Mouse (Mus musculus): ENCODE results near the gene Chd6. TPM values are rescaled to one million over a fixed set of nuclear protein-coding genes. Genes with fewer than 3 reads are reported as not detected.
"Not testable (repeated sequence)": the region's sequence is repeated elsewhere in the genome, so short reads cannot be mapped to it uniquely, and the experiment has no call there.

Chd6 gene
- polyA plus RNA-seq, 1 experiment from 2014 or later, result 20.8 TPM

DNA sequence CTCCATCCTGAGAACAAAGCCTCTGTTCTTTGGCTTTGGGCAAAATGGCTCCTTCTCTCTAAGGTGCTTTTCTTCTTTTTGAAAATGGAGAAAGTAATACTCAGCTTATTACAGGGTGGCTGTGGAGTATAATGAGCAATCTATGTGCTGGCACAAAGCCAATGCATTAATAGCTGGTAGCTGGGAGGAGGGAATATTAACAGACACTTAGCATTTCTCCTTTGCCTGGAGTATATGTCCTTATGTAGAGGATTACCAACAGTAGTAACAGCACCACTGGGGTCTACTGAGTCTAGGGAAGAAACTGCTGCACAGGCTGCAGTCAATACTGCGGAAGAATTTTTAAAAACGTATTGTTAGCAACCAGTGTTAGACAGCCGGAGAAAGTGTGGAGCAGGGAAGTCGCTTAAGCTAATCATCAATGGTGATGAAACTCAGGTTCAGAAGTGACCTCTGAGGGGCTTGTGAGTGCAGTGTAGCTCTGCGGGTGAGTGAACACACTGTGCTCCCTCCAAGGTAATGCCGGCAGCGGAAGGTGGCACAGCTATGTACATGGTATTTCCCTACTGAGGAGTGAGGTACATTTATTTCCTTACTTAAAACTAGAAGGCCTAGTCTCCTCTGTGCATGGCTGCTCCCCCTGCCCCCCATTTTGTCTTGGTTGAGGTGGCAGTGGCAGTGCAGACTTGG, 136.6 kb downstream of the Chd6 start:
- no peak for ATAC-seq
- no peak overlapping the region for H3K4me2 ChIP-seq (replicated peaks)
- no peaks in the 10 kb centered on the region for H3K27me3 ChIP-seq (replicated peaks)
- no peak overlapping the region for H3K27ac ChIP-seq
- H3K9ac ChIP-seq, result no peak overlapping the region
- H3K36me3 ChIP-seq, result peaks cover 14% of the 10 kb centered on the region
- H3K9me3 ChIP-seq, result no peaks in the 10 kb centered on the region
- H3K4me1 ChIP-seq (replicated peaks), result no peaks in the 10 kb centered on the region
- H3K4me3 ChIP-seq (replicated peaks), result no peak overlapping the region
- 95% methylated on average over 7 of the region's 7 CpGs for WGBS

DNA sequence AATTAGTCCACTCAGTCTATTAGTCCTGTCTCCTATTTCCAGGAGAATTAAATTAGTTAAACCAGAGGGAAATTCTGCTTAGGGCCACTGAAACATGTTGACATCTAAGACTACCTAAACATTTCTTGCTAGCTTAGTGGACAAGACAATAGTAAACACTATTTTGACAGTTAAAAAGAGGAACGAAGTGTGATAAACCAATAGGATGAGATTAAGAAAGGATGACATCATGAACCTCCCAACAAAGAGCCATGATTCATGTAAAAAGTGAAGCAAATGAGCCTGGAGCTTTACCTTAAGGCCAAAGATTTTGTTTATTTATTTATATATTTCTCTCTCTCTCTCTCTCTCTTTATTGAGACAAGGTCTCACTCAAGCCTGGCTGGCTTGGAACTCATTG, 146.7 kb downstream of the Chd6 start:
- Histone ChIP-seq H3K27me3 (replicated peaks) (no peaks in the 10 kb centered on the region), H3K4me3 (replicated peaks) (no peak overlapping the region), H3K9me3 (no peaks in the 10 kb centered on the region), H3K9ac (no peak overlapping the region), H3K4me2 (replicated peaks) (no peak overlapping the region), H3K36me3 (peaks cover 21% of the 10 kb centered on the region), H3K4me1 (replicated peaks) (no peaks in the 10 kb centered on the region), H3K27ac (no peak overlapping the region)
- ATAC-seq, result no peak
- WGBS, result 97% methylated on average over 1 of the region's 1 CpGs

DNA sequence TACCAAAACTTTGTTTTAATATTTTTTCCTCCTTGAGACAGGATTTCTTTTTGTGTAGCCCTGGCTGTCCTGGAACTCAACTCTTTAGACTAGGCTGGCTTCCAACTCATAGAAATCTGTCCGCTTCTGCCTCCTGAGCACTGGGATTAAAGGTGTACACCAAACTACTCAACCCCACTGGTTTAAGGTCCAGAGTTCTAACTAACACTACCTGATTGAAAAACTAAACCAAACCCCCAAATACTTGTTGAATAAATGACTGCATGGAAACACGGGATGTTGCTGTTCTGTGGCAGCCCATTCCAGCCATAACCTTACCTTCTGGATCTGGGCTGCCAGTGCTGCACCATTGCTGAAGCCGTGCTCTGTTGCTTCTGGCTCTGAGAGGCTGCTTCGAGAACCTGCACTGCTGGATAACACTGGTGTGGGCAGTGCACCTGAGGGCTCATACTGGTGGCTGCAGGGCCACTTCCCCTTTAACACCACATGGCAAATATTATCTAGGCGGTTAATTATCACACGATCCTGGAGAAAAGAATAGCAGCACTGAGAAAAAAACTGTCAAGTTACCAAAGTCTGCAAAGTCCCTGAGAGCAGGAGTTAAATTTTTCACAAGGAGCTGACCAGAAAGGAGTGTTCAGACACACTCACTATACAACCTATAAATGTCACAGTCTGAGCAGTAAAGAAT, 147.8 kb downstream of the Chd6 start:
- no peak overlapping the region for H3K4me2 ChIP-seq (replicated peaks)
- peaks cover 16% of the 10 kb centered on the region for H3K36me3 ChIP-seq
- no peaks in the 10 kb centered on the region for H3K4me1 ChIP-seq (replicated peaks)
- H3K4me3 ChIP-seq (replicated peaks), result no peak overlapping the region
- H3K9ac ChIP-seq, result no peak overlapping the region
- no peaks in the 10 kb centered on the region for H3K27me3 ChIP-seq (replicated peaks)
- no peak overlapping the region for H3K27ac ChIP-seq
- no peak for ATAC-seq
- H3K9me3 ChIP-seq, result no peaks in the 10 kb centered on the region
- 84% methylated on average over 6 of the region's 6 CpGs for WGBS

DNA sequence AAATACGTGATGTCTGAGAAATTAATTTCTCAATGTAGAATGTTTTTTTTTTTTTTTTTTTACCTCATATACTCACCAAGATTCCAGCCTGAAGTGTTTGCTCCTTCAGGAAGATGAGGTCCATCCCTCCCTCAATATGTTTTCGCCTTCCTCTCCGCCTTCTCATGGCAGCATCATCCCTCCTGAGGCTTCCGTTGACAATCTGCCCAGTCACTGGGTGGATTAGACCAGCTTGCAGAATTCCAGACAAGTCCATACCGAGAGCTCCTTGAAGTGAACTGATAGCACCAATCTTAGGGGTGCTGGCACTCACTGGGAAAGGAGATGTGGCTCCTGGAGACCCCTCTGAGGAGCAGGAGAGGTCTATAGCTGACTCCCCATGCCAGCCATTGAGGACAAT, 149.0 kb downstream of the Chd6 start:
- Histone ChIP-seq H3K9me3 (no peaks in the 10 kb centered on the region), H3K4me2 (replicated peaks) (no peak overlapping the region), H3K4me3 (replicated peaks) (no peak overlapping the region), H3K36me3 (peaks cover 7% of the 10 kb centered on the region), H3K4me1 (replicated peaks) (no peaks in the 10 kb centered on the region), H3K27ac (no peak overlapping the region), H3K27me3 (replicated peaks) (no peaks in the 10 kb centered on the region), H3K9ac (no peak overlapping the region)
- WGBS, result 94% methylated on average over 5 of the region's 5 CpGs
- no peak for ATAC-seq

DNA sequence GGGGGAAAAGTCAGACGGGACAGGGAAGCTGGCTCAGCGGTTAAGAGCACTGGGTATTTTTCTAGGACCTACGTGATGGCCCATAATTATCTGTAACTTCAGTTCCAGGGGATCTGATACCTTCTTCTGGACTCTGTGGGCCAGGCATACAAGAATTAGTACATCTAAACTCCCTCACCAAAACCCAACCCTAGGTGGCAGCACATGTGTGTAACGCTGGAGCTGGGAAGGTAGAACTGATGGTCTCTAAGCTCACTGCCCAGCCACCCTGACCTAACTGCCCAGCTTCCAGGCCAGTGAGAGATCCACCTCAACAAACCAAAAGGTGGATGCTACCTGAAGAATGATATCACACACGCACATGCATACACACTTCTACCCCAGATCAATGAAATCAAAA, 150.1 kb downstream of the Chd6 start:
- Histone ChIP-seq H3K27ac (no peak overlapping the region), H3K27me3 (replicated peaks) (no peaks in the 10 kb centered on the region), H3K4me1 (replicated peaks) (no peaks in the 10 kb centered on the region), H3K4me2 (replicated peaks) (no peak overlapping the region), H3K9ac (no peak overlapping the region), H3K36me3 (peaks cover 7% of the 10 kb centered on the region), H3K9me3 (no peaks in the 10 kb centered on the region), H3K4me3 (replicated peaks) (no peak overlapping the region)
- no peak for ATAC-seq
- 90% methylated on average over 5 of the region's 5 CpGs for WGBS

DNA sequence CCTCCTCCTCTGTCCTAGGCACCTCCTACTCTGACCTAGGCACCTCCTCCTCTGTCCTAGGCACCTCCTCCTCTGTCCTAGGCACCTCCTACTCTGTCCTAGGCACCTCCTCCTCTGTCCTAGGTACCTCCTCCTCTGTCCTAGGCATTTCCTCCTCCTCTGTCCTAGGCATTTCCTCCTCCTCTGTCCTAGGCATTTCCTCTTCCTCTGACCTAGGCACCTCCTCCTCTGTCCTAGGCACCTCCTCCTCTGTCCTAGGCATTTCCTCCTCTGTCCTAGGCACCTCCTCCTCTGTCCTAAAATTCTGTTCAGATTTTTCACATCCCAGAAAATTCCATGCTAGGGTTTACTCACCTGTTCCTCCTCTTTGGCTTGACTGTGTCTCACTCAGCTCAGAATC, 151.1 kb downstream of the Chd6 start:
- H3K27ac ChIP-seq; H3K9ac ChIP-seq; H3K27me3 ChIP-seq (replicated peaks); H3K36me3 ChIP-seq; H3K4me3 ChIP-seq (replicated peaks); H3K4me2 ChIP-seq (replicated peaks); ATAC-seq; H3K9me3 ChIP-seq; H3K4me1 ChIP-seq (replicated peaks): not testable (repeated sequence)

DNA sequence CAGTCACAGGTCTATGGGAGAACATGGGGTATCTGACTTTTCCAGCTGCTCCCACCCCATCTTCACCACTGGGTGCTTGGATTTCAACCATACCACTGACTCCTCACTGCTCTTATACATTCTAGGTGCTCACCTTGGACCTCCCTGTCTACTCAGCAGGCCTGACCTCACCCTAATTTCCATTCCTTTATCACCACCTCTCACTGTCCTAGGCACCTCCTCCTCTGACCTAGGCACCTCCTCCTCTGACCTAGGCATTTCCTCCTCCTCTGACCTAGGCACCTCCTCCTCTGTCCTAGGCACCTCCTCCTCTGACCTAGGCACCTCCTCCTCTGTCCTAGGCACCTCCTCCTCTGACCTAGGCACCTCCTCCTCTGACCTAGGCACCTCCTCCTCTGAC, 151.6 kb downstream of the Chd6 start:
- not testable (repeated sequence) for H3K4me3 ChIP-seq (replicated peaks); H3K36me3 ChIP-seq; H3K9me3 ChIP-seq; ATAC-seq; H3K27ac ChIP-seq; H3K9ac ChIP-seq; H3K4me1 ChIP-seq (replicated peaks); H3K27me3 ChIP-seq (replicated peaks); H3K4me2 ChIP-seq (replicated peaks)

DNA sequence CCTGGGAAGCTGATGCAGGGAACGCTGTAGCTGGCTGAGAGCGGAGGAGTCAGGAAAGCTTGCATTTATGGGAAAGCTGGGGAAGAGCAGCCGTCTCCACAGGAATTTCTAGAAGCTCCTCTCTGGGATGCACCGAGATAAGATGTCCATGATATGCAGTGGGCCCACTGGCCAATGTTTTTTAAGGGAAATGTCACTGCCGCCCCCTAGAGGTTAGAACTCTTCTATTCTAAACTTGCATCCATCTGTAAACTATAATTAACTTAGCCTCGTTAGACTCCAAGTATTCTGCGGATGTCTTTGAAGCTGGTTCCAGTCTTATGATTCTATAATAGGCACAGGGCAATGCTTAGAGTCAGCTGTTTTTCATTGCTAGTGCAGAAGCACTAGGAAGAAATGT, 153.5 kb downstream of the Chd6 start:
- H3K9me3 ChIP-seq, result no peaks in the 10 kb centered on the region
- no peak overlapping the region for H3K9ac ChIP-seq
- no peak overlapping the region for H3K4me3 ChIP-seq (replicated peaks)
- WGBS, result 71% methylated on average over 7 of the region's 7 CpGs
- H3K27me3 ChIP-seq (replicated peaks), result no peaks in the 10 kb centered on the region
- no peak overlapping the region for H3K27ac ChIP-seq
- H3K4me2 ChIP-seq (replicated peaks), result no peak overlapping the region
- peaks cover 4% of the 10 kb centered on the region for H3K36me3 ChIP-seq
- no peaks in the 10 kb centered on the region for H3K4me1 ChIP-seq (replicated peaks)
- ATAC-seq, result no peak

DNA sequence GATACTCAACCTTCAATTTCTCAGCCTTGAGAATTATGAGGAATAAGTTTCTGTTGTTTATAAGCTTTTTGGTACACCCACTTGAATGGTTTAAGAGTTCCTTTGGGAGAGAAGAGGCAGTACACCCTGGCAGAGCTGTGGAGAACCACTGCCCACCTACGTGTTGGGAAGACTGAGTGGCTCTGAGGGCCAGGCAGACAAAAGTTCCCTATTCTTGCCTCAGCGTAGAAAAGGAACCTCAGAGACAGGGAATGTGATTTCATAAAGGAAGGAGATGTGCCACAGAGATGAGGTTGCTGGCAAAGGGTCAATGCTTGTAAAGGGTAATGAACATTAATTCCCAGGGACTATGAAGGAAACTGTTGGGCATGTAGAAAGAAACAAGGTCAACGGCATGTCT, 154.3 kb downstream of the Chd6 start:
- Histone ChIP-seq H3K9me3 (no peaks in the 10 kb centered on the region), H3K36me3 (peaks cover 9% of the 10 kb centered on the region), H3K4me1 (replicated peaks) (no peaks in the 10 kb centered on the region), H3K27me3 (replicated peaks) (no peaks in the 10 kb centered on the region), H3K27ac (no peak overlapping the region), H3K9ac (no peak overlapping the region), H3K4me2 (replicated peaks) (no peak overlapping the region), H3K4me3 (replicated peaks) (no peak overlapping the region)
- no peak for ATAC-seq
- 95% methylated on average over 3 of the region's 3 CpGs for WGBS

DNA sequence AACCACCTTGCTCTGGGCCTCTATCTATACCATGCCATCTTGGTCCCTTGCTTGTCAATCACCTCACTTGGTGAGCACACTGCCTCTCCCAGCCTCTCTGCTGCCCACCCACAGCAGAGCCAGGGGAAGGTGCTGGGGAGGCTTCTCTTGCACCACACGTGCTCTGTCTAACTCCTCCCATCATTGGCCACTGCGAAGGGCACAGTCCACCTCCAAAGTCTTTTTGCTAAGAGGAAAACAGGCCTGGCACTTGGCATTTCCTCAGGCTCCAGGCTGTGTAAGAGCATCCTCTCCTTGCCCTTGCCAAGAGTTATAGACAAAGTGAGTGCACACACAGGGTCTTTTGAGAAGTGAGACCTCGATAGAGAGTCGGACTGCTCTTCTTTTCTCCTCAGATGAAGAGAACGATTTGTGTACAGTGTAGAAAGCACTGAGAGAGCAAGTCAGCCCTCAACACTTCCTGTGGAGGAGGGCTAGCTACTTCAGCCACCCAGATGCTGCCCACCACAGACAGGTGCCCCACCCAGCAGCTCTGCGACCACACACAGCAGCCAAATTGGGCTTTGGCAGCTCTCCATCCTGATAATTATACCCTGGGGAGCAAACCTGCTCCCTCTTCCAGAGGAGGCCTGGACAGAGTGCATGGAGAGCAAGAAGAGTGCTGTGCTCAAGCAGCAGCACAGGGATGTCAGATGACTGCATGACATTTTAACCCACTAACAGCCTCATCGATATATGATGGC, 155.6 kb downstream of the Chd6 start:
- no peak for ATAC-seq
- whole genome bisulfite sequencing, result 77% methylated on average over 7 of the region's 7 CpGs

DNA sequence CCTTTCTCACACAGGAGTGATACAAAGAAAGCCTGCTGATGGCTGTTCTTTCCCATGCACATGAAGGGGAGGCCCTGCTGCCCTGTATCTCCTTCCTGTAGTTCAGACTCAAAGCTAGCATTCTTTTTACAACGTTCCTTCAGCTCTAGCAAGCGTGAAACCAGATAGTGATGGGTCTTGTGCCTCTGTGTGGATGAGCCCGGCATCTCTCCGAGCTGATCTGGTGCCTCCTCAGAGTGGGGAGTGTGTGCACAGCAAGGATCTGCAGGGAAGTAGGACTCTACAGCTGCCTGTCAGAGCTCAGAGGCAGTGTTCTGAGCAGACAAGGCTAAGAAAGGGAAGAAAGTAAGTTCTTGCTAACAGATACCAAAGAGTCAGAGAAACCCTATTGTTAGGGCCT, 157.3 kb downstream of the Chd6 start:
- H3K27ac ChIP-seq, result no peak overlapping the region

More for the DNA sequence above, 155.6 kb downstream of the Chd6 start:
- H3K4me1 ChIP-seq (replicated peaks), result no peaks in the 10 kb centered on the region
- H3K9me3 ChIP-seq, result no peaks in the 10 kb centered on the region
- no peak overlapping the region for H3K4me3 ChIP-seq (replicated peaks)
- H3K4me2 ChIP-seq (replicated peaks), result no peak overlapping the region
- H3K27ac ChIP-seq, result no peak overlapping the region
- peaks cover 18% of the 10 kb centered on the region for H3K36me3 ChIP-seq
- H3K27me3 ChIP-seq (replicated peaks), result no peaks in the 10 kb centered on the region
- H3K9ac ChIP-seq, result no peak overlapping the region

DNA sequence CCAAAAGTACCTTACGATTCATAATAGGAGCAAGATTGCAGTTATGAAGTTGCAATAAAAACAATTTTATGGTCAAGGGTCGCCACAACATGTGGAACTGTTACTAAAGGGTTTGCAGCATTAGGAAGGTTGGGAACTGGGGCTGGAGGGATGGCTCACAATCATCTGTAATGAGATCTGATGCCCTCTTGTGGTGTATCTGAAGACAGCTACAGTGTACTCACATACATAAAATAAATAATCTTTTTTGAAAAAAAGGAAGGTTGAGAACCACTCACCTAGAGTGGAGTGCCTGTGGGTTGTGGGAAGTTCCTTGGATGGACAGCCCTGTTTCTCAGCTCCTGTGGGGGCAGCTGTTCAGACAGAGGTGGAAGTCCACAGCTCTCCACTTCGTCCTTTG, 166.4 kb downstream of the Chd6 start:
- WGBS, result 59% methylated on average over 3 of the region's 3 CpGs

More for the DNA sequence above, 157.3 kb downstream of the Chd6 start:
- H3K27me3 ChIP-seq (replicated peaks), result no peaks in the 10 kb centered on the region
- no peak overlapping the region for H3K9ac ChIP-seq
- no peak overlapping the region for H3K4me3 ChIP-seq (replicated peaks)
- no peaks in the 10 kb centered on the region for H3K4me1 ChIP-seq (replicated peaks)
- no peak overlapping the region for H3K4me2 ChIP-seq (replicated peaks)
- 72% methylated on average over 4 of the region's 4 CpGs for WGBS
- H3K36me3 ChIP-seq, result peaks cover 23% of the 10 kb centered on the region
- no peak for ATAC-seq
- no peaks in the 10 kb centered on the region for H3K9me3 ChIP-seq

More for the DNA sequence above, 166.4 kb downstream of the Chd6 start:
- Histone ChIP-seq H3K9ac (no peak overlapping the region), H3K4me1 (replicated peaks) (0 out of 2 replicates have a peak, but pooled peaks cover 9% of the 10 kb centered on the region), H3K27me3 (replicated peaks) (no peaks in the 10 kb centered on the region), H3K4me2 (replicated peaks) (no peak overlapping the region), H3K4me3 (replicated peaks) (no peak overlapping the region), H3K27ac (no peak overlapping the region), H3K36me3 (no peaks in the 10 kb centered on the region), H3K9me3 (no peaks in the 10 kb centered on the region)
- ATAC-seq, result no peak
